Mouse (Mus musculus) kidney, embryonic 14.5 days (tissue): ENCODE measurements around the gene Gm13089. TPM values are rescaled to one million over a fixed set of nuclear protein-coding genes. Genes with fewer than 3 reads are reported as not detected.
"Not testable (repeated sequence)": the region's sequence is repeated elsewhere in the genome, so short reads cannot be mapped to it uniquely, and the experiment has no call there.

Experiments
- ATAC-seq: fragments of 200-750 bp; cut with Nextera tagmentation; 2 replicates; pipeline ENCODE4 v1.8.0; 2017; ENCODE audit warnings: moderate number of reproducible peaks, mild to moderate bottlenecking, moderate TSS enrichment, moderate library complexity; ENCODE audit not compliant: low FRiP score, low TSS enrichment
- H3K27ac ChIP-seq: fragments of 300-500 bp; sonication (generic); 2 replicates; pipeline ENCODE4 v1.5.1; 2014; ENCODE audit warnings: low read depth, mild to moderate bottlenecking, low read length, moderate library complexity, mixed read lengths
- H3K27me3 ChIP-seq: fragments of 300-500 bp; sonication (generic); 2 replicates; pipeline ENCODE4 v1.6.1; 2014; ENCODE audit warnings: mild to moderate bottlenecking, low read length; ENCODE audit not compliant: control insufficient read depth, insufficient read depth
- H3K36me3 ChIP-seq: fragments of 300-500 bp; sonication (generic); 2 replicates; pipeline ENCODE4 v1.6.1; 2014; ENCODE audit warnings: low read length, mixed read lengths; ENCODE audit not compliant: control insufficient read depth, insufficient read depth
- H3K4me1 ChIP-seq: fragments of 300-500 bp; sonication (generic); 2 replicates; pipeline ENCODE4 v1.6.1; 2014; ENCODE audit warnings: low read length, mixed read lengths; ENCODE audit not compliant: control insufficient read depth, insufficient read depth
- H3K4me2 ChIP-seq: fragments of 300-500 bp; sonication (generic); replicated peaks from 2 replicates; pipeline ENCODE4 v1.6.1; 2014; ENCODE audit warnings: low read depth, mild to moderate bottlenecking, low read length
- H3K4me3 ChIP-seq: fragments of 300-500 bp; sonication (generic); 2 replicates; pipeline ENCODE4 v1.5.1; 2014; ENCODE audit warnings: mild to moderate bottlenecking, low read length
- H3K9ac ChIP-seq: fragments of 300-500 bp; sonication (generic); 2 replicates; pipeline ENCODE4 v1.6.1; 2014; ENCODE audit warnings: low read depth, mild to moderate bottlenecking, low read length, moderate library complexity
- H3K9me3 ChIP-seq: fragments of 300-500 bp; sonication (generic); 2 replicates; pipeline ENCODE4 v1.6.1; 2016; ENCODE audit warnings: low read length; ENCODE audit not compliant: control insufficient read depth
- WGBS: fragments of 180-500 bp; shearing (Covaris S2); extraction: QIAGEN DNeasy Blood & Tissue Kit; methylation state at CpG from one replicate; pipeline ENCODE4 v1.1.7; 2014; 5-methylcytosine and 5-hydroxymethylcytosine counted together
- polyA plus RNA-seq: library from polyadenylated mRNA; unstranded; fragments of >200 nt; fragmentation: Nextera tagmentation; extraction: Ambion mirVana; gene quantifications from 2 replicates; pipeline ENCODE4 v1.2.1, GENCODE M21; 2014

Gene Gm13089
- not detected in 2 replicates for polyA plus RNA-seq

GRCm38 (mm10) chr4:143702611-143703010 is at the start of gene Gm13089:
Gene Gm13089, minus strand, starts transcription at chr4:143702711.
- Histone ChIP-seq H3K9me3 (peaks cover 11% of the 10 kb centered on the region; the same call in 1 of the 2 replicates), H3K27me3 (no peaks in the 10 kb centered on the region), H3K4me3 (no peak within 1 kb of the TSS), H3K4me1 (no peaks in the 10 kb centered on the region), H3K9ac (no peak within 1 kb of the TSS), H3K4me2 (no peak within 1 kb of the TSS), H3K27ac (no peak within 1 kb of the TSS), H3K36me3 (no peaks in the 10 kb centered on the region)
- 92% methylated on average over 2 of the region's 2 CpGs for WGBS
- no peak for ATAC-seq

- no peaks in the 10 kb centered on the region for H3K4me1 ChIP-seq
- H3K36me3 ChIP-seq, result no peaks in the 10 kb centered on the region
- no peaks in the 10 kb centered on the region; the same call in 1 of the 2 replicates for H3K9me3 ChIP-seq
- H3K27me3 ChIP-seq, result no peaks in the 10 kb centered on the region
- no peak within 1 kb of the TSS for H3K4me2 ChIP-seq
- WGBS, result 100% methylated on average over 1 of the region's 1 CpGs
- H3K27ac ChIP-seq, result no peak within 1 kb of the TSS
- no peak for ATAC-seq
- no peak within 1 kb of the TSS for H3K9ac ChIP-seq
- H3K4me3 ChIP-seq, result no peak within 1 kb of the TSS
Observed at GRCm38 (mm10) chr4:143719155-143719554, 16.6 kb upstream of the Gm13089 start, which contains the start of gene Gm13078. Gene Gm13078, plus strand, starts transcription at chr4:143719455.

- not testable (repeated sequence) for H3K4me1 ChIP-seq, H3K9ac ChIP-seq, H3K36me3 ChIP-seq, H3K27me3 ChIP-seq, H3K4me3 ChIP-seq, H3K27ac ChIP-seq, H3K4me2 ChIP-seq, ATAC-seq, H3K9me3 ChIP-seq
Observed at GRCm38 (mm10) chr4:143657146-143657545, 45.4 kb downstream of the Gm13089 start, which contains the start of gene Gm13088. Gene Gm13088, minus strand, starts transcription at chr4:143657246.

Other genes with a start within 250 kb of the Gm13089 start
- gene Gm13043, start 191.4 kb downstream of the Gm13089 start, polyA plus RNA-seq, result not detected in 2 replicates
- not detected in 2 replicates for gene Gm13040, start 166.8 kb downstream of the Gm13089 start, polyA plus RNA-seq
- gene BC080695, start 151.0 kb downstream of the Gm13089 start, polyA plus RNA-seq, result not detected in 2 replicates
- not detected in 2 replicates for gene Gm13057, start 151.0 kb downstream of the Gm13089 start, polyA plus RNA-seq
- gene Gm13083, start 87.7 kb downstream of the Gm13089 start, polyA plus RNA-seq, result not detected in 2 replicates
- not detected in 2 replicates for gene Gm13088, start 45.5 kb downstream of the Gm13089 start, polyA plus RNA-seq
- not detected in 2 replicates for gene Gm13078, start 16.7 kb upstream of the Gm13089 start, polyA plus RNA-seq
- not detected in 2 replicates for gene Gm13023, start 86.6 kb upstream of the Gm13089 start, polyA plus RNA-seq
- not detected in 2 replicates for gene Gm13084, start 113.4 kb upstream of the Gm13089 start, polyA plus RNA-seq
- not detected in 2 replicates for gene Gm13103, start 143.8 kb upstream of the Gm13089 start, polyA plus RNA-seq
- gene Pramef6, start 197.7 kb upstream of the Gm13089 start, polyA plus RNA-seq, result not detected in 2 replicates
- gene Pramef25, start 248.3 kb upstream of the Gm13089 start, polyA plus RNA-seq, result not detected in 2 replicates